Comparison of ENCODE assay signal across 19 mouse cellular contexts in genomic region chr17:29332186-29332685, GRCm38 (mm10). TPM values are rescaled to one million over a fixed set of nuclear protein-coding genes. Genes with fewer than 3 reads are reported as not detected.
DNase-seq lines count a peak whose midpoint lies in the region; ATAC-seq and TF ChIP-seq lines count a peak whose summit lies in the region.
"Had no signal": no experiment of that assay in that cellular context is flagged by ENCODE, and none has a peak within 500 bp of the region (broad histone marks: within the 10 kb centered on the region; RNA-seq: fewer than 3 reads in every experiment).

No protein-coding gene starts in this region.

- peaks cover 43% of the 10 kb centered on the region for H3K36me3 ChIP-seq in hindbrain, postnatal 0 days (ENCODE audit: insufficient read depth, low read length)
- peaks cover 12% of the 10 kb centered on the region; the same call in 1 of the 2 replicates for H3K36me3 ChIP-seq in hindbrain, embryonic 11.5 days (ENCODE audit: control insufficient read depth, insufficient read depth, low read length)
- peaks cover 29% of the 10 kb centered on the region; the same call in 1 of the 2 replicates for H3K36me3 ChIP-seq in liver, embryonic 11.5 days (ENCODE audit: control insufficient read depth, insufficient read depth, low read length)

- ATAC-seq in hindbrain, postnatal 0 days = no peak
- ATAC-seq in hindbrain, embryonic 11.5 days (ENCODE audit: low FRiP score) = no peak
- no peak for ATAC-seq in liver, embryonic 11.5 days (replicated peaks; ENCODE audit: low FRiP score)

- no peak overlapping the region for H3K9ac ChIP-seq in hindbrain, postnatal 0 days (replicated peaks; ENCODE audit: low read length)
- no peak overlapping the region for H3K9ac ChIP-seq in hindbrain, embryonic 11.5 days (ENCODE audit: low read depth, low read length)
- H3K9ac ChIP-seq in liver, embryonic 11.5 days (ENCODE audit: low read depth, low read length) = no peak overlapping the region
- H3K9ac ChIP-seq: limb, embryonic 13.5 days had no signal

- H3K9me3 ChIP-seq in hindbrain, postnatal 0 days (ENCODE audit: low read length) = no peaks in the 10 kb centered on the region
- no peaks in the 10 kb centered on the region for H3K9me3 ChIP-seq in hindbrain, embryonic 11.5 days (ENCODE audit: control insufficient read depth, low read length)
- H3K9me3 ChIP-seq in liver, embryonic 11.5 days (ENCODE audit: control insufficient read depth, low read length) = no peaks in the 10 kb centered on the region
- H3K9me3 ChIP-seq: limb, embryonic 13.5 days had no signal

- H3K27ac ChIP-seq in hindbrain, postnatal 0 days = 0 out of 2 replicates have a peak overlapping the region, but pooled peaks have one; percentile 69
- H3K27ac ChIP-seq in hindbrain, embryonic 11.5 days (ENCODE audit: low read depth, low read length) = no peak overlapping the region
- H3K27ac ChIP-seq in liver, embryonic 11.5 days (ENCODE audit: low read depth, low read length) = no peak overlapping the region
- H3K27ac ChIP-seq: limb, embryonic 13.5 days had no signal

- DNase-seq in cerebellum, adult 9-10 months = peak; percentile 34
- DNase-seq in cerebellum, postnatal 4 days (ENCODE audit: low spot score in 2 of 2) = no peak
- DNase-seq in hindbrain, postnatal 0 days (ENCODE audit: low spot score) = no peak
- DNase-seq in hindbrain, embryonic 11.5 days (ENCODE audit: low spot score) = no peak
- peak; percentile 21 for DNase-seq in urinary bladder, adult 2 months (ENCODE audit: low spot score)
- no peak for DNase-seq in urinary bladder, postnatal 25 days (ENCODE audit: low spot score)
- DNase-seq in liver, embryonic 11.5 days (ENCODE audit: low spot score) = no peak
- DNase-seq in spleen, postnatal 10 days (ENCODE audit: low spot score in 2 of 2) = no peak
- DNase-seq: adrenal gland, postnatal 14 days; cerebellum, postnatal 14 days; heart, postnatal 14 days; kidney, adult 2 months; kidney, postnatal 14 days; lung, postnatal 10 days had no signal

- WGBS in hindbrain, postnatal 0 days = 95% methylated on average over 4 of the region's 4 CpGs
- 83% methylated on average over 4 of the region's 4 CpGs for WGBS in hindbrain, embryonic 11.5 days
- WGBS in liver, embryonic 11.5 days = 76% methylated on average over 4 of the region's 4 CpGs

- peaks cover 7% of the 10 kb centered on the region for H3K4me1 ChIP-seq in hindbrain, postnatal 0 days (ENCODE audit: insufficient read depth, low read length)
- H3K4me1 ChIP-seq in hindbrain, embryonic 11.5 days (replicated peaks; ENCODE audit: control insufficient read depth, insufficient read depth, low read length) = peaks cover under 1% of the 10 kb centered on the region; the same call in 1 of the 2 replicates
- H3K4me1 ChIP-seq in liver, embryonic 11.5 days (replicated peaks; ENCODE audit: control insufficient read depth, insufficient read depth, low read length) = 0 out of 2 replicates have a peak, but pooled peaks cover 6% of the 10 kb centered on the region

- no peak for TF ChIP-seq CTCF in hindbrain, postnatal 0 days (IDR thresholded peaks at IDR 0.05; ENCODE audit: low read depth)

- H3K27me3 ChIP-seq in hindbrain, postnatal 0 days (ENCODE audit: insufficient read depth, low read length) = no peaks in the 10 kb centered on the region
- H3K27me3 ChIP-seq in hindbrain, embryonic 11.5 days (ENCODE audit: control insufficient read depth, insufficient read depth, low read length) = no peaks in the 10 kb centered on the region
- H3K27me3 ChIP-seq in liver, embryonic 11.5 days (replicated peaks; ENCODE audit: control insufficient read depth, insufficient read depth, low read length) = peaks cover 4% of the 10 kb centered on the region

- no peak overlapping the region for H3K4me3 ChIP-seq in hindbrain, postnatal 0 days (ENCODE audit: low read length)
- H3K4me3 ChIP-seq in hindbrain, embryonic 11.5 days (ENCODE audit: low read depth, low read length) = no peak overlapping the region
- no peak overlapping the region for H3K4me3 ChIP-seq in liver, embryonic 11.5 days (ENCODE audit: low read depth, low read length)
- H3K4me3 ChIP-seq: erythroblast, embryonic 14.5 days; gastrocnemius, adult 2 months; heart, adult 2 months; limb, embryonic 13.5 days; megakaryocyte, embryonic 14.5 days had no signal

- H3K4me2 ChIP-seq in hindbrain, postnatal 0 days (ENCODE audit: low read depth, low read length) = no peak overlapping the region
- H3K4me2 ChIP-seq in hindbrain, embryonic 11.5 days (replicated peaks; ENCODE audit: low read depth, low read length) = no peak overlapping the region
- no peak overlapping the region for H3K4me2 ChIP-seq in liver, embryonic 11.5 days
- H3K4me2 ChIP-seq: limb, embryonic 13.5 days had no signal

RNA-seq across cellular contexts. Expression of gene Pi16, which starts 14.8 kb away (rescaled TPM):
- 2.3 and 2.8 TPM in 2 replicates for total RNA-seq in hindbrain, postnatal 0 days (2014; rRNA removed)
- 1.7 and 2.3 TPM in 2 replicates for polyA plus RNA-seq in hindbrain, postnatal 0 days (2015; fragmentation: Nextera tagmentation; extraction: Ambion mirVana)
- polyA plus RNA-seq in hindbrain, embryonic 11.5 days (2014; fragmentation: Nextera tagmentation; extraction: Ambion mirVana) = 0.32 and 0.67 TPM in 2 replicates
- polyA plus RNA-seq in urinary bladder, adult 2 months (2012; rRNA removed) = 405 and 508 TPM in 2 replicates
- 0.32 and 0.51 TPM in 2 replicates for polyA plus RNA-seq in liver, embryonic 11.5 days (2014; fragmentation: Nextera tagmentation; extraction: Ambion mirVana)

RNA-seq across cellular contexts. Expression of gene Mtch1, which starts 15.5 kb away (rescaled TPM):
- 622 and 633 TPM in 2 replicates for total RNA-seq in hindbrain, postnatal 0 days (2014; rRNA removed)
- 464 and 500 TPM in 2 replicates for polyA plus RNA-seq in hindbrain, postnatal 0 days (2015; fragmentation: Nextera tagmentation; extraction: Ambion mirVana)
- polyA plus RNA-seq in hindbrain, embryonic 11.5 days (2014; fragmentation: Nextera tagmentation; extraction: Ambion mirVana) = 356 and 425 TPM in 2 replicates
- polyA plus RNA-seq in urinary bladder, adult 2 months (2012; rRNA removed) = 263 and 279 TPM in 2 replicates
- 147 and 149 TPM in 2 replicates for polyA plus RNA-seq in liver, embryonic 11.5 days (2014; fragmentation: Nextera tagmentation; extraction: Ambion mirVana)

RNA-seq across cellular contexts. Expression of gene Fgd2, which starts 28.5 kb away (rescaled TPM):
- 14.7 and 19.1 TPM in 2 replicates for total RNA-seq in hindbrain, postnatal 0 days (2014; rRNA removed)
- polyA plus RNA-seq in hindbrain, postnatal 0 days (2015; fragmentation: Nextera tagmentation; extraction: Ambion mirVana) = 10.3 and 10.9 TPM in 2 replicates
- 2.7 and 4.2 TPM in 2 replicates for polyA plus RNA-seq in hindbrain, embryonic 11.5 days (2014; fragmentation: Nextera tagmentation; extraction: Ambion mirVana)
- 19.0 and 26.4 TPM in 2 replicates for polyA plus RNA-seq in urinary bladder, adult 2 months (2012; rRNA removed)
- 6.0 and 6.7 TPM in 2 replicates for polyA plus RNA-seq in liver, embryonic 11.5 days (2014; fragmentation: Nextera tagmentation; extraction: Ambion mirVana)

Comparison
In these comparisons a context has a peak if more than half of its experiments do, and no peak if none do; other contexts are left out.
1. DNase-seq: peak in cerebellum, adult 9-10 months (single experiment) and urinary bladder, adult 2 months (single experiment); none in cerebellum, postnatal 4 days (0 of 2), hindbrain, postnatal 0 days (single experiment), hindbrain, embryonic 11.5 days (single experiment), urinary bladder, postnatal 25 days (single experiment), liver, embryonic 11.5 days (single experiment) and spleen, postnatal 10 days (0 of 2).
2. RNA of gene Pi16, which starts 14.8 kb away (polyA plus RNA-seq): 405 to 508 TPM in urinary bladder, adult 2 months; 1.7 to 2.3 TPM in hindbrain, postnatal 0 days, 0.32 to 0.51 TPM in liver, embryonic 11.5 days and 0.32 to 0.67 TPM in hindbrain, embryonic 11.5 days; every median in the first group is over 100 times any median in the second.